In the genomic region with DNA sequence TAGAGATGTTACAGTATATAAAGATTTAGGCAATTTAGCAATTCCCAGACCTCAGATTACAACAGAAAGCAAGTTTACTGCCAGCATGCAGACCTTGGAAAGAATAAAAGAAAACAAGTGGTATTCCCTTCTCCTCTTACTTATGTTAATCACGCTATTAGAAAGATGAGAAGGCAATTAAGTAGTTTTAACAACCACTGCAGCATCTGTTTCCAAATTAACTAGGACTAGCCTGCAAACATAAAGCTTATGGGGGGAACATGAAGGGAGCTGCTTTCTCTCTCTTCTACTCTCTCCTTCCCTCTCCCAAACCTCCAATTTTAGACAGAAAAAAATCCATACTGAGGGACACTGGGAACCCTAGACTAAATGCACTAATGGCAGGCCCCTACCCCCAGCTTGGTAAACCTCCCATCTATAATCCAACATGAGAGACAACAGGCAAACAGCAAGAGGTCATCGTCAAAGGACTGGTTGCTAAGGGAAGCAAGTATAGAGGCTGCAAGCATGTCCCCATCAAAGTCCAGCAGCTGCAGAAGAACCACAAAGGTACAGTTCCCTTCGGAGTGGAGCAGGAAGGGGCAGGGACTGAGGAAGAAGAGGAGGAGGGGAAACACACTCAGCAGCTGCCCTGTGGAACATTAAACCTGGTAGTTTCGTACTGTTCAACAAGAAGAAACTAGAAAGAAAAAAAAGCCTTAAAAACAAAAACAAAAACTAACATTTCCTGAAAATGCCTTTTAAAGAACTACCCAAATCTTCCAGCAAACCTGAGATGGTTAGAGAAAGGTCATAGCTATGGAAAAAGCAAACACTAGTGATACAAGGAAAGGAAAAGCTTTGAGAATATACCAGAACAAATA, we compare ENCODE assay signal across 15 mouse cellular contexts. TPM values are rescaled to one million over a fixed set of nuclear protein-coding genes. Genes with fewer than 3 reads are reported as not detected.
DNase-seq lines count a peak whose midpoint lies in the region; ATAC-seq and TF ChIP-seq lines count a peak whose summit lies in the region.
"Had no signal": no experiment of that assay in that cellular context is flagged by ENCODE, and none has a peak within 500 bp of the region (broad histone marks: within the 10 kb centered on the region; RNA-seq: fewer than 3 reads in every experiment).

No protein-coding gene starts in this region.

- H3K4me1 ChIP-seq in midbrain, embryonic 10.5 days, result peaks cover 62% of the 10 kb centered on the region
- peaks cover 10% of the 10 kb centered on the region for H3K4me1 ChIP-seq in midbrain, embryonic 16.5 days (ENCODE audit: control insufficient read depth, insufficient read depth, low read length)
- H3K4me1 ChIP-seq in forebrain, postnatal 0 days (ENCODE audit: insufficient read depth), result no peaks in the 10 kb centered on the region
- H3K4me1 ChIP-seq in limb, embryonic 14.5 days (ENCODE audit: control insufficient read depth, insufficient read depth, low read length), result peaks cover 6% of the 10 kb centered on the region; the same call in 1 of the 2 replicates
- peaks cover 3% of the 10 kb centered on the region; the same call in 1 of the 2 replicates for H3K4me1 ChIP-seq in olfactory bulb, adult 2 months (ENCODE audit: control insufficient read depth, insufficient read depth, low read length)

- H3K4me3 ChIP-seq in midbrain, embryonic 10.5 days, result peak overlapping the region; percentile 28
- no peak overlapping the region for H3K4me3 ChIP-seq in midbrain, embryonic 16.5 days (ENCODE audit: low read depth, low read length)
- no peak overlapping the region for H3K4me3 ChIP-seq in forebrain, postnatal 0 days (ENCODE audit: low read depth, low read length)
- H3K4me3 ChIP-seq in limb, embryonic 14.5 days (replicated peaks; ENCODE audit: low read length), result no peak overlapping the region
- no peak overlapping the region for H3K4me3 ChIP-seq in olfactory bulb, adult 2 months (ENCODE audit: insufficient read depth, low read depth, low read length)
- H3K4me3 ChIP-seq: embryonic facial prominence, embryonic 15.5 days; heart, embryonic 12.5 days; stomach, embryonic 15.5 days had no signal

- ATAC-seq in midbrain, embryonic 16.5 days, result no peak
- ATAC-seq in forebrain, postnatal 0 days, result peak; percentile 38; the same call in 1 of the 2 replicates
- ATAC-seq in limb, embryonic 14.5 days (ENCODE audit: low FRiP score, low read depth), result no peak
- ATAC-seq: CD4-positive, CD25-positive, alpha-beta regulatory T cell, adult 4 months had no signal

- no peaks in the 10 kb centered on the region for H3K27me3 ChIP-seq in midbrain, embryonic 10.5 days (ENCODE audit: low read depth, poor library complexity, severe bottlenecking)
- H3K27me3 ChIP-seq in midbrain, embryonic 16.5 days (ENCODE audit: control insufficient read depth, insufficient read depth, low read depth, low read length), result no peaks in the 10 kb centered on the region
- no peaks in the 10 kb centered on the region for H3K27me3 ChIP-seq in forebrain, postnatal 0 days (ENCODE audit: insufficient read depth, low read length)
- no peaks in the 10 kb centered on the region for H3K27me3 ChIP-seq in limb, embryonic 14.5 days (ENCODE audit: control insufficient read depth, insufficient read depth, low read length)
- H3K27me3 ChIP-seq: embryonic facial prominence, embryonic 15.5 days; heart, embryonic 12.5 days; stomach, embryonic 15.5 days had no signal

- no peak overlapping the region for H3K4me2 ChIP-seq in midbrain, embryonic 16.5 days (ENCODE audit: low read length)
- H3K4me2 ChIP-seq in forebrain, postnatal 0 days (ENCODE audit: low read depth), result no peak overlapping the region
- no peak overlapping the region for H3K4me2 ChIP-seq in limb, embryonic 14.5 days (replicated peaks; ENCODE audit: low read depth, low read length, severe bottlenecking)
- H3K4me2 ChIP-seq: embryonic facial prominence, embryonic 15.5 days; heart, embryonic 12.5 days; stomach, embryonic 15.5 days had no signal

- WGBS in midbrain, embryonic 10.5 days, result 9% methylated on average over 4 of the region's 4 CpGs
- 6% methylated on average over 4 of the region's 4 CpGs for WGBS in midbrain, embryonic 16.5 days
- WGBS in forebrain, postnatal 0 days, result 9% methylated on average over 4 of the region's 4 CpGs
- 10% methylated on average over 4 of the region's 4 CpGs for WGBS in limb, embryonic 14.5 days
- 23% methylated on average over 4 of the region's 4 CpGs for WGBS in olfactory bulb, adult 2 months

- DNase-seq in midbrain, embryonic 10.5 days (ENCODE audit: low spot score), result peak; percentile 76
- DNase-seq in forebrain, postnatal 0 days, result no peak
- DNase-seq in limb, embryonic 14.5 days (ENCODE audit: low spot score), result no peak
- no peak for DNase-seq in urinary bladder, adult 18-20 months (ENCODE audit: low spot score in 2 of 2)
- no peak for DNase-seq in layer of hippocampus, adult 18-20 months (ENCODE audit: low spot score in 2 of 2)
- no peak for DNase-seq in heart, adult 9 months (ENCODE audit: low spot score in 2 of 2)
- DNase-seq: cerebellum, postnatal 10 days; lung, postnatal 10 days; right cerebral cortex, postnatal 25 days had no signal

- H3K9ac ChIP-seq in midbrain, embryonic 16.5 days (ENCODE audit: low read depth, low read length), result no peak overlapping the region
- H3K9ac ChIP-seq in forebrain, postnatal 0 days, result no peak overlapping the region
- no peak overlapping the region for H3K9ac ChIP-seq in limb, embryonic 14.5 days (ENCODE audit: low read depth, low read length, severe bottlenecking)
- H3K9ac ChIP-seq: embryonic facial prominence, embryonic 15.5 days; heart, embryonic 12.5 days; stomach, embryonic 15.5 days had no signal

- H3K9me3 ChIP-seq in midbrain, embryonic 10.5 days (replicated peaks), result no peaks in the 10 kb centered on the region; the same call in 1 of the 2 replicates
- H3K9me3 ChIP-seq in midbrain, embryonic 16.5 days (replicated peaks; ENCODE audit: control insufficient read depth, low read length, poor library complexity, severe bottlenecking), result no peaks in the 10 kb centered on the region
- H3K9me3 ChIP-seq in forebrain, postnatal 0 days (ENCODE audit: low read length), result no peaks in the 10 kb centered on the region
- no peaks in the 10 kb centered on the region for H3K9me3 ChIP-seq in limb, embryonic 14.5 days (ENCODE audit: control insufficient read depth, low read length)
- H3K9me3 ChIP-seq: embryonic facial prominence, embryonic 15.5 days; heart, embryonic 12.5 days; stomach, embryonic 15.5 days had no signal

- H3K36me3 ChIP-seq in midbrain, embryonic 10.5 days, result no peaks in the 10 kb centered on the region
- H3K36me3 ChIP-seq in midbrain, embryonic 16.5 days (ENCODE audit: control insufficient read depth, insufficient read depth, low read length), result no peaks in the 10 kb centered on the region
- no peaks in the 10 kb centered on the region for H3K36me3 ChIP-seq in forebrain, postnatal 0 days (ENCODE audit: insufficient read depth)
- no peaks in the 10 kb centered on the region for H3K36me3 ChIP-seq in limb, embryonic 14.5 days (ENCODE audit: control insufficient read depth, insufficient read depth, low read length)
- H3K36me3 ChIP-seq: embryonic facial prominence, embryonic 15.5 days; heart, embryonic 12.5 days; stomach, embryonic 15.5 days had no signal

- peak overlapping the region; percentile 82 for H3K27ac ChIP-seq in midbrain, embryonic 10.5 days (replicated peaks)
- H3K27ac ChIP-seq in midbrain, embryonic 16.5 days (ENCODE audit: low read length), result no peak overlapping the region; the same call in 1 of the 2 replicates
- no peak overlapping the region for H3K27ac ChIP-seq in forebrain, postnatal 0 days (ENCODE audit: low read depth, low read length)
- peak overlapping the region; percentile 38; the same call in 1 of the 2 replicates for H3K27ac ChIP-seq in limb, embryonic 14.5 days (replicated peaks; ENCODE audit: low read depth, low read length)
- peak overlapping the region; percentile 44; the same call in 1 of the 2 replicates for H3K27ac ChIP-seq in olfactory bulb, adult 2 months (ENCODE audit: insufficient read depth, low read depth, low read length)
- H3K27ac ChIP-seq: embryonic facial prominence, embryonic 15.5 days; stomach, embryonic 15.5 days had no signal

- no peak for TF ChIP-seq POLR2A in limb, embryonic 14.5 days (IDR thresholded peaks at IDR 0.05; ENCODE audit: borderline replicate concordance, extremely low read depth, insufficient read depth, insufficient read length)
- no peak for TF ChIP-seq POLR2A in olfactory bulb, adult 2 months (IDR thresholded peaks at IDR 0.05; ENCODE audit: insufficient read depth, low read depth, low read length)

- TF ChIP-seq CTCF in forebrain, postnatal 0 days (IDR thresholded peaks at IDR 0.05; ENCODE audit: low read depth), result no peak
- no peak for TF ChIP-seq CTCF in olfactory bulb, adult 2 months (IDR thresholded peaks at IDR 0.05; ENCODE audit: insufficient read depth, low read depth, low read length)

RNA-seq across cellular contexts. Expression of a gene that starts 53.4 kb away (rescaled TPM):
- polyA plus RNA-seq in midbrain, embryonic 10.5 days (2016; fragmentation: Nextera tagmentation; extraction: Ambion mirVana), result 12.2 and 12.8 TPM in 2 replicates
- 7.7 and 9.0 TPM in 2 replicates for polyA plus RNA-seq in midbrain, embryonic 16.5 days (2015; fragmentation: Nextera tagmentation; extraction: Ambion mirVana)
- 7.5 and 9.1 TPM in 2 replicates for total RNA-seq in forebrain, postnatal 0 days (2014; rRNA removed)
- 4.6 and 8.3 TPM in 2 replicates for polyA plus RNA-seq in forebrain, postnatal 0 days (2015; fragmentation: Nextera tagmentation; extraction: Ambion mirVana)
- 8.0 and 10.6 TPM in 2 replicates for polyA plus RNA-seq in limb, embryonic 14.5 days (2012; rRNA removed)
- polyA plus RNA-seq in limb, embryonic 14.5 days (2014; fragmentation: Nextera tagmentation; extraction: Ambion mirVana), result 12.9 and 14.4 TPM in 2 replicates
- not detected in 2 replicates for polyA plus RNA-seq in olfactory bulb, adult 2 months (2012; ENCODE audit: insufficient read depth, insufficient read length, low replicate concordance, missing spikeins)
- total RNA-seq in layer of hippocampus, adult 18-20 months (2021), result 10 to 100 TPM; 19.7 to 20.5 TPM

Comparison
In these comparisons a context has a peak if more than half of its experiments do, and no peak if none do; other contexts are left out.
1. H3K27ac ChIP-seq: peak in midbrain, embryonic 10.5 days (single experiment), limb, embryonic 14.5 days (single experiment) and olfactory bulb, adult 2 months (single experiment); none in midbrain, embryonic 16.5 days (single experiment) and forebrain, postnatal 0 days (single experiment).